16 mouse cellular contexts compared by ENCODE assay signal in genomic region chr6:75470051-75470450, GRCm38 (mm10).
A peak's percentile ranks its signal among the peaks of the same experiment; 100 is the strongest.
DNase-seq lines count a peak whose midpoint lies in the region; ATAC-seq and TF ChIP-seq lines count a peak whose summit lies in the region.
"Had no signal": no experiment of that assay in that cellular context is flagged by ENCODE, and none has a peak within 500 bp of the region (broad histone marks: within the 10 kb centered on the region; RNA-seq: fewer than 3 reads in every experiment).

No protein-coding gene starts in this region.

- no peaks in the 10 kb centered on the region for H3K9me3 ChIP-seq in forebrain, embryonic 14.5 days (replicated peaks; ENCODE audit: control insufficient read depth, low read length)
- no peaks in the 10 kb centered on the region for H3K9me3 ChIP-seq in forebrain, embryonic 10.5 days
- H3K9me3 ChIP-seq in forebrain, embryonic 16.5 days (ENCODE audit: control insufficient read depth, low read length): no peaks in the 10 kb centered on the region
- H3K9me3 ChIP-seq in neural tube, embryonic 15.5 days (replicated peaks): no peaks in the 10 kb centered on the region
- H3K9me3 ChIP-seq: embryonic facial prominence, embryonic 10.5 days; embryonic facial prominence, embryonic 12.5 days had no signal

- no peaks in the 10 kb centered on the region for H3K36me3 ChIP-seq in forebrain, embryonic 14.5 days (ENCODE audit: control insufficient read depth, insufficient read depth, low read length)
- H3K36me3 ChIP-seq in forebrain, embryonic 10.5 days (replicated peaks): no peaks in the 10 kb centered on the region
- H3K36me3 ChIP-seq in forebrain, embryonic 16.5 days (ENCODE audit: control insufficient read depth, insufficient read depth): no peaks in the 10 kb centered on the region
- H3K36me3 ChIP-seq in neural tube, embryonic 15.5 days: no peaks in the 10 kb centered on the region
- H3K36me3 ChIP-seq: embryonic facial prominence, embryonic 10.5 days; embryonic facial prominence, embryonic 12.5 days had no signal

- no peak for TF ChIP-seq CTCF in brain, embryonic 14.5 days (IDR thresholded peaks at IDR 0.05; ENCODE audit: borderline replicate concordance, extremely low read depth, insufficient read depth, insufficient read length)

- no peak overlapping the region for H3K4me2 ChIP-seq in forebrain, embryonic 14.5 days (ENCODE audit: low read length)
- no peak overlapping the region for H3K4me2 ChIP-seq in forebrain, embryonic 16.5 days (ENCODE audit: low read length)
- no peak overlapping the region for H3K4me2 ChIP-seq in neural tube, embryonic 15.5 days
- H3K4me2 ChIP-seq: embryonic facial prominence, embryonic 12.5 days had no signal

- H3K27ac ChIP-seq in forebrain, embryonic 14.5 days (ENCODE audit: low read depth, low read length): no peak overlapping the region
- H3K27ac ChIP-seq in forebrain, embryonic 10.5 days: no peak overlapping the region
- no peak overlapping the region for H3K27ac ChIP-seq in forebrain, embryonic 16.5 days (ENCODE audit: low read length)
- H3K27ac ChIP-seq in neural tube, embryonic 15.5 days (replicated peaks): no peak overlapping the region
- H3K27ac ChIP-seq: embryonic facial prominence, embryonic 10.5 days; embryonic facial prominence, embryonic 12.5 days had no signal

- DNase-seq in forebrain, embryonic 14.5 days (ENCODE audit: low spot score): peak; percentile 13
- DNase-seq in forebrain, embryonic 10.5 days (ENCODE audit: extremely low spot score, low spot score): no peak
- peak; percentile 43 for DNase-seq in brain, embryonic 14.5 days (ENCODE audit: low read depth)
- no peak for DNase-seq in testis, postnatal 10 days (ENCODE audit: low spot score)
- DNase-seq: adrenal gland, adult 2 months; adrenal gland, postnatal 10 days; adrenal gland, postnatal 25 days; cerebellum, adult 11-12 months; cerebellum, adult 2 months; cerebellum, adult 9-10 months; cerebellum, postnatal 10 days; cerebellum, postnatal 25 days had no signal

- no peak overlapping the region for H3K9ac ChIP-seq in forebrain, embryonic 14.5 days (ENCODE audit: low read length)
- no peak overlapping the region for H3K9ac ChIP-seq in forebrain, embryonic 16.5 days (replicated peaks; ENCODE audit: low read depth, low read length)
- no peak overlapping the region for H3K9ac ChIP-seq in neural tube, embryonic 15.5 days (replicated peaks)
- H3K9ac ChIP-seq: embryonic facial prominence, embryonic 12.5 days had no signal

- H3K4me1 ChIP-seq in forebrain, embryonic 14.5 days (ENCODE audit: control insufficient read depth, insufficient read depth, low read length): no peaks in the 10 kb centered on the region
- H3K4me1 ChIP-seq in forebrain, embryonic 10.5 days: no peaks in the 10 kb centered on the region
- H3K4me1 ChIP-seq in forebrain, embryonic 16.5 days (replicated peaks; ENCODE audit: control insufficient read depth, insufficient read depth, low read length): no peaks in the 10 kb centered on the region
- H3K4me1 ChIP-seq in neural tube, embryonic 15.5 days: no peaks in the 10 kb centered on the region
- H3K4me1 ChIP-seq: embryonic facial prominence, embryonic 10.5 days; embryonic facial prominence, embryonic 12.5 days had no signal

- H3K27me3 ChIP-seq in forebrain, embryonic 14.5 days (replicated peaks; ENCODE audit: control insufficient read depth, insufficient read depth, low read length): no peaks in the 10 kb centered on the region
- H3K27me3 ChIP-seq in forebrain, embryonic 10.5 days (ENCODE audit: poor library complexity, severe bottlenecking): no peaks in the 10 kb centered on the region
- H3K27me3 ChIP-seq in forebrain, embryonic 16.5 days (replicated peaks; ENCODE audit: control insufficient read depth, insufficient read depth, low read length): no peaks in the 10 kb centered on the region
- no peaks in the 10 kb centered on the region for H3K27me3 ChIP-seq in neural tube, embryonic 15.5 days (replicated peaks)
- H3K27me3 ChIP-seq: embryonic facial prominence, embryonic 12.5 days had no signal

- peak; percentile 63 for ATAC-seq in forebrain, embryonic 14.5 days
- ATAC-seq in forebrain, embryonic 16.5 days: peak; percentile 84
- no peak for ATAC-seq in neural tube, embryonic 15.5 days (ENCODE audit: low FRiP score)

- H3K4me3 ChIP-seq in forebrain, embryonic 14.5 days (ENCODE audit: low read depth, low read length): no peak overlapping the region
- H3K4me3 ChIP-seq in forebrain, embryonic 10.5 days: no peak overlapping the region
- no peak overlapping the region for H3K4me3 ChIP-seq in forebrain, embryonic 16.5 days (replicated peaks; ENCODE audit: low read length)
- H3K4me3 ChIP-seq in neural tube, embryonic 15.5 days (replicated peaks): no peak overlapping the region
- H3K4me3 ChIP-seq: embryonic facial prominence, embryonic 10.5 days; embryonic facial prominence, embryonic 12.5 days had no signal

- TF ChIP-seq POLR2A in brain, embryonic 14.5 days (IDR thresholded peaks at IDR 0.05; ENCODE audit: borderline replicate concordance, extremely low read depth, insufficient read depth, insufficient read length, poor library complexity, severe bottlenecking): no peak

Comparison
In these comparisons a context has a peak if more than half of its experiments do, and no peak if none do; other contexts are left out.
1. DNase-seq: peak in forebrain, embryonic 14.5 days (single experiment) and brain, embryonic 14.5 days (single experiment); none in forebrain, embryonic 10.5 days (single experiment) and testis, postnatal 10 days (single experiment).